Mouse (Mus musculus) kidney, embryonic 16.5 days (tissue): ENCODE results near the gene Itgb7. TPM values are rescaled to one million over a fixed set of nuclear protein-coding genes. Genes with fewer than 3 reads are reported as not detected.
A peak's percentile ranks its signal among the peaks of the same experiment; 100 is the strongest.

Experiments
- ATAC-seq: fragments of 200-750 bp; cut with Nextera tagmentation; 2 replicates; pipeline ENCODE4 v1.8.0; 2017; ENCODE audit warnings: moderate TSS enrichment; ENCODE audit not compliant: low FRiP score, low TSS enrichment
- H3K27ac ChIP-seq: fragments of 300-500 bp; sonication (generic); 2 replicates; pipeline ENCODE4 v1.5.1; 2014; ENCODE audit warnings: low read length
- H3K27me3 ChIP-seq: fragments of 300-500 bp; sonication (generic); 2 replicates; pipeline ENCODE4 v1.6.1; 2014; ENCODE audit warnings: low read length, control low read depth, mixed read lengths; ENCODE audit not compliant: insufficient read depth
- H3K36me3 ChIP-seq: fragments of 300-500 bp; sonication (generic); 2 replicates; pipeline ENCODE4 v1.6.1; 2014; ENCODE audit warnings: low read length, control low read depth, mixed read lengths; ENCODE audit not compliant: insufficient read depth
- H3K4me1 ChIP-seq: fragments of 300-500 bp; sonication (generic); 2 replicates; pipeline ENCODE4 v1.6.1; 2014; ENCODE audit warnings: low read length, control low read depth, mixed read lengths; ENCODE audit not compliant: insufficient read depth
- H3K4me2 ChIP-seq: fragments of 300-500 bp; sonication (generic); replicated peaks from 2 replicates; pipeline ENCODE4 v1.6.1; 2014; ENCODE audit warnings: low read depth, low read length
- H3K4me3 ChIP-seq: fragments of 300-500 bp; sonication (generic); 2 replicates; pipeline ENCODE4 v1.5.1; 2014; ENCODE audit warnings: mild to moderate bottlenecking, low read length
- H3K9ac ChIP-seq: fragments of 300-500 bp; sonication (generic); replicated peaks from 2 replicates; pipeline ENCODE4 v1.6.1; 2014; ENCODE audit warnings: low read length
- H3K9me3 ChIP-seq: fragments of 300-500 bp; sonication (generic); 2 replicates; pipeline ENCODE4 v1.6.1; 2016; ENCODE audit warnings: low read length, control low read depth
- WGBS: fragments of 180-500 bp; shearing (Covaris S2); extraction: QIAGEN DNeasy Blood & Tissue Kit; methylation state at CpG from one replicate; pipeline ENCODE4 v1.1.7; 2014; 5-methylcytosine and 5-hydroxymethylcytosine counted together
- polyA plus RNA-seq: library from polyadenylated mRNA; unstranded; fragments of >200 nt; fragmentation: Nextera tagmentation; extraction: Ambion mirVana; gene quantifications from 2 replicates; pipeline ENCODE4 v1.2.1, GENCODE M21; 2015

Itgb7 gene
- polyA plus RNA-seq, 1 experiment from 2014 or later, result 1.4 TPM

DNA sequence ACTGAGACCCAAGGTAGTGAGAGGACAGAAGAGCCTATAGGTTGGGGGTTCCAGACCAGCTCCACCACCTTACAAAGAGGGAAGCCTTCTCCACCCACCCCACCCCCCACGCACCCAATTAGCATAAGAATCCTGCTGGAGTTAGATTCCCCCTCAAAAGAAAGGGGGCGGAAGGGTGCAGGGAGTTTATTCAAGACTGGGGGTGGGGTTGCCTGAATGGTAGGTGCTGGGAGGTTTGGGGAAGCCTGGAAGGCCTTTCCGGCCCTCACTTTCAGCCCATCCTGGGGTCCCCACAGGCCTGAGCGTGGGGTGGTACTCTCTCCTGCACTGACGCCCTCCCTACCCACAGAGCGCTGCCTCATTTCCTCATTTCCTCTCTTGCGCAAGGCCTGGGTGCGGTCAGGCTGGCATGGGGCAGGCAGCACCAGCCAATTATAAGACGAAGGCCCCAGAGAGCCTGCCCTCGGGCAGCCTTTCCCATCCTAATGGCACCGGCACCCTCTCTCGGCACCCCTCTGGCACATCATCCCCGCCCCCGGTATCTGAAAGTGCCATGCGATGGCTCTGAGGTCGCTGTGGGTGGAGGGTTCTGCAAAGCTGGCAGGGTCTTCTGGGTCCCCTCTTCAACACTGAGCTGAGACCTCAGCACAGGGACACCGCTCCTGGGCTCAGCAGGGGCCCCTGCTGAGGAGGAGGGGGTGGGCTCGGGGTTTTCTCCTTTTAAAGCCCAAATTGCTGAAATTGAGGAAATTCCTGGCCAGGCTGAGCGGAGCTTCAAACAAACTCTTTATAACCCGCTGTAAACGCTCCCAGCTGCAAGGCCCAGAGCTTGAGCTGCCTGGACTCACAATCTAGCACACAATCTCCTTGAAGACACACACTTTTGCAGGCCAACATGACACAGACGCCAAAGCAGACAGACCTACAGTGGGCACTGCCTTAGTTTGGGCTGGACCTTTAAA is 11.8 kb upstream of the Itgb7 start:
- peaks cover 6% of the 10 kb centered on the region; the same call in 1 of the 2 replicates for H3K36me3 ChIP-seq
- H3K9ac ChIP-seq, result peak overlapping the region; percentile 62
- peak overlapping the region; percentile 71 for H3K4me3 ChIP-seq
- WGBS, result 27% methylated on average over 22 of the region's 22 CpGs
- no peaks in the 10 kb centered on the region for H3K27me3 ChIP-seq
- peak overlapping the region; percentile 75 for H3K27ac ChIP-seq
- no peaks in the 10 kb centered on the region for H3K9me3 ChIP-seq
- H3K4me1 ChIP-seq, result peaks cover 49% of the 10 kb centered on the region
- peak overlapping the region; percentile 98 for H3K4me2 ChIP-seq
- no peak for ATAC-seq

GRCm38 (mm10) chr15:102242404-102243228 is 10.9 kb upstream of the Itgb7 start:
- Histone ChIP-seq H3K9me3 (no peaks in the 10 kb centered on the region), H3K4me3 (peak overlapping the region; percentile 71; the same call in 1 of the 2 replicates), H3K4me2 (peak overlapping the region; percentile 98), H3K36me3 (peaks cover 12% of the 10 kb centered on the region), H3K4me1 (peaks cover 43% of the 10 kb centered on the region), H3K27me3 (no peaks in the 10 kb centered on the region), H3K9ac (peak overlapping the region; percentile 62), H3K27ac (peak overlapping the region; percentile 1; the same call in 1 of the 2 replicates)
- WGBS, result 39% methylated on average over 12 of the region's 12 CpGs
- ATAC-seq, result no peak

DNA sequence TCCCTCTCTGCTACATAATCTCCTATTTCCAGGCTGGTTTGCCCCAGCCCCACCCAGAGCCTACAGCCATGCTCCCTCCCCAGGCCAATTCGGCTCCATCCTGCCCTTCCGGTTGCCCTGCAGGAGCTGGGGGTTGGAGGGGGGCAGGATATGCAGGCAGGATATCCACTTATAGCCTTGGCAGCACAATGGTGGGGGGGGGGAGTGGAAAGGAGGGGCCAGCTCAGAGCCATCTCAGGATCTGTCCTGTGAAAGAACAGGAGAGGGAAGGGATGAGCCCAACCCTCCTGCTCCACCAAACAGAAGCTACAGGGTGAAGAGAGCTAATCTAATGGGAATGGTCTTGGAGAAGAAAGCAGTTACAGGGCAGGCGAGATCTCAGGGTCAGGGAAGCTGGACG is 8.9 kb upstream of the Itgb7 start:
- no peak overlapping the region for H3K9ac ChIP-seq
- 67% methylated on average over 4 of the region's 4 CpGs for WGBS
- peak overlapping the region; percentile 11; the same call in 1 of the 2 replicates for H3K27ac ChIP-seq
- H3K36me3 ChIP-seq, result peaks cover 12% of the 10 kb centered on the region
- H3K27me3 ChIP-seq, result no peaks in the 10 kb centered on the region
- no peak overlapping the region for H3K4me2 ChIP-seq
- H3K4me1 ChIP-seq, result peaks cover 48% of the 10 kb centered on the region
- H3K9me3 ChIP-seq, result no peaks in the 10 kb centered on the region
- H3K4me3 ChIP-seq, result no peak overlapping the region
- peak; percentile 29; the same call in 1 of the 2 replicates for ATAC-seq

DNA sequence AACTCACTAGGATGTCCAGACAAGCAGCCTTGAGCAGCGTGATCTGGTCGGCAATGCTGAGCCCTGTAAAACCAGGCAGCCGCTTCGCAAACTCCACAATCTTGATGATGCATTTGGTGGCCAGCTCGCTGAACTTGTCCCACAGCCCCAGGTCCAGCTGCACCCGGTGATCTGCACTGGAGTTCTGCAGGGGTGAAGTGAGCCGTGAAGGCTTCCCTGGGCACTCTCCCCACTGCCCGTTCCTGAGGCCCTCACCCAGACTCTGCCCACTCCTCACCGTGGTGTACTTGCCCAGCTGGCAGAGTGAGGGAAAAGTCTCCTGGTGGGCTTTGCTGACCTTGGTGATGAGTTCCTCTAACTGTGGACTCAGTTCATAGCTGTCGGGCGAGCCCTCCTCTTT is 8.1 kb upstream of the Itgb7 start:
- Histone ChIP-seq H3K27ac (peak overlapping the region; percentile 61), H3K9ac (no peak overlapping the region), H3K36me3 (peaks cover 12% of the 10 kb centered on the region), H3K9me3 (no peaks in the 10 kb centered on the region), H3K27me3 (no peaks in the 10 kb centered on the region), H3K4me3 (no peak overlapping the region), H3K4me1 (peaks cover 48% of the 10 kb centered on the region), H3K4me2 (no peak overlapping the region)
- no peak for ATAC-seq
- WGBS, result 59% methylated on average over 11 of the region's 11 CpGs

GRCm38 (mm10) chr15:102239260-102239590 is 7.5 kb upstream of the Itgb7 start:
- H3K4me1 ChIP-seq, result peaks cover 43% of the 10 kb centered on the region
- ATAC-seq, result peak; percentile 65; the same call in 1 of the 2 replicates
- H3K27me3 ChIP-seq, result no peaks in the 10 kb centered on the region
- no peak overlapping the region for H3K4me3 ChIP-seq
- WGBS, result 11% methylated on average over 9 of the region's 9 CpGs
- H3K36me3 ChIP-seq, result peaks cover 12% of the 10 kb centered on the region
- no peak overlapping the region for H3K4me2 ChIP-seq
- H3K9ac ChIP-seq, result no peak overlapping the region
- no peaks in the 10 kb centered on the region for H3K9me3 ChIP-seq
- H3K27ac ChIP-seq, result no peak overlapping the region

- 88% methylated on average over 14 of the region's 14 CpGs for WGBS
- Histone ChIP-seq H3K27ac (no peak overlapping the region), H3K27me3 (no peaks in the 10 kb centered on the region), H3K36me3 (peaks cover 12% of the 10 kb centered on the region), H3K4me2 (no peak overlapping the region), H3K9ac (no peak overlapping the region), H3K4me3 (no peak overlapping the region), H3K9me3 (no peaks in the 10 kb centered on the region), H3K4me1 (peaks cover 37% of the 10 kb centered on the region)
- ATAC-seq, result no peak
Measured at GRCm38 (mm10) chr15:102238543-102239259, 7.0 kb upstream of the Itgb7 start.

DNA sequence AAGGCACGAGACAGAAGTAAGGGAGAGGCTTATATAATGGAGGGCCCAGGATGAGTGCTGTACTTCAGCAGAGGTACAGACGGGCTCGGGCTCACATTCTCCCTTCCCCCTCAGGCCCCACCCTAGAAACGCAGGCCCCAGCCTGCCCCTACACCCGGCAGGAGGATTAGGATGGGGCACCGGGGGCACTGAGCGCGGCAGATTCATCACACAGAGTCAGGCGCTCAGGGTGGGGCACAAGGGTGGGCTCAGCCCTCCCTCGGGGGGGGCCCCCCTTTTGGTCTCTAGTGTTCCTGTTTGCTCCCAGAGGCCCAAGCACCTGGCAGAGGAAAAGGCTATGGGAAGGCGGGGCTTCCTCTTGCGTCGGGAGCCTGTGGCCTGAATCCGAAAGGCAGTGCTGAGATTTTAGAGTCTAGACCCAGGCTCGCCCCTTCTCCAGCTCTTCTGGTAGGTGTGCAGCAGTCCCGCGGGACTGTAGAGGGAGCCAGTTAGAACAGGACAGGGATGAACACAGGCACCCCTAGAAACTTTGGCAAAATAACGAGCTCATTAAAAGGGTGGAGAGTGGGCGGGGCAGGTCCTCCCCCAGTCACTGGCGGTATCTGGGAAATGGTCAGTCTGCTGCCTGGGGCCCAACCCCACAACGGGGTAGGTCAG is 3.8 kb upstream of the Itgb7 start:
- Histone ChIP-seq H3K9ac (peak overlapping the region; percentile 1; the same call in 1 of the 2 replicates), H3K9me3 (no peaks in the 10 kb centered on the region), H3K4me3 (0 out of 2 replicates have a peak overlapping the region, but pooled peaks have one; percentile 2), H3K27me3 (no peaks in the 10 kb centered on the region), H3K27ac (peak overlapping the region; percentile 45; the same call in 1 of the 2 replicates), H3K36me3 (peaks cover 12% of the 10 kb centered on the region), H3K4me2 (peak overlapping the region; percentile 24), H3K4me1 (peaks cover 20% of the 10 kb centered on the region)
- WGBS, result 19% methylated on average over 20 of the region's 21 CpGs
- ATAC-seq, result peak; percentile 47

DNA sequence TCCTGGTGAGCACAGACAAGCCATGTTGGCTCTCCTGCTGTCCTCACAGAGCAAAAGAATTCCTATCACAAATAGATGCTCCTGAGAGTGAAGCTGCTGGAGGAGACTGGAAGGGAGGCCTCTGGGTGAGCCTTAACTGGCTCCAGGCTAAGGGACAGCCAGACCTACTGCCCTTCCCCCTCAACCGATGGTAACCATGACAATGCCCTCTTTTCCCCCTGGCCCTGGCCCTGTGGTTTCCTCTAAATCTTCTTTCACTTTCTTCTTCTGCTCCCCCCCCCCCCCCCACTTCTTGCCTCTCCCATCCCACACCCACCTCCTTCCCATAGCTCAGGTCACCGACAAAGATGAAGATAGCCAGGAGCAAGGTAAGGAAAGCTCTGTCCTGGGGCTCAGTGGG is 2.2 kb upstream of the Itgb7 start:
- no peak for ATAC-seq

GRCm38 (mm10) chr15:102232764-102233163 is 1.0 kb upstream of the Itgb7 start:
- Histone ChIP-seq H3K9ac (no peak overlapping the region), H3K36me3 (peaks cover under 1% of the 10 kb centered on the region; the same call in 1 of the 2 replicates), H3K27me3 (no peaks in the 10 kb centered on the region), H3K4me3 (no peak overlapping the region), H3K4me1 (peaks cover 14% of the 10 kb centered on the region; the same call in 1 of the 2 replicates), H3K4me2 (no peak overlapping the region), H3K9me3 (no peaks in the 10 kb centered on the region), H3K27ac (no peak overlapping the region)
- 85% methylated on average over 7 of the region's 7 CpGs for WGBS
- ATAC-seq, result no peak

More for the DNA sequence above, 2.2 kb upstream of the Itgb7 start:
- no peaks in the 10 kb centered on the region for H3K9me3 ChIP-seq
- peaks cover 10% of the 10 kb centered on the region for H3K36me3 ChIP-seq
- H3K27ac ChIP-seq, result no peak overlapping the region
- no peak overlapping the region for H3K4me2 ChIP-seq
- H3K4me3 ChIP-seq, result no peak overlapping the region
- WGBS, result 28% methylated on average over 2 of the region's 2 CpGs
- no peaks in the 10 kb centered on the region for H3K27me3 ChIP-seq
- peaks cover 14% of the 10 kb centered on the region; the same call in 1 of the 2 replicates for H3K4me1 ChIP-seq
- no peak overlapping the region for H3K9ac ChIP-seq
